Mouse (Mus musculus) Patski (cell line): ENCODE results near the gene Smarca4. TPM values are rescaled to one million over a fixed set of nuclear protein-coding genes. Genes with fewer than 3 reads are reported as not detected.
A peak's percentile ranks its signal among the peaks of the same experiment; 100 is the strongest.

Experiments used
- ATAC-seq: fragments of 100-300 bp; one replicate; pipeline ENCODE4 v1.8.0; 2021
- CTCF ChIA-PET: fragments of 350-600 bp; sonication (Branson Sonifier 250); formaldehyde crosslinking; loops from one replicate; lab custom pipeline; 2022; ENCODE audit warnings: inconsistent platforms; lab: Charles Lee
- POLR2A ChIA-PET: fragments of 350-600 bp; sonication (Branson Sonifier 250); formaldehyde crosslinking; loops from one replicate; lab custom pipeline; 2022; ENCODE audit warnings: antibody characterized with exemption, inconsistent platforms; lab: Charles Lee
- DNase-seq: peaks from one replicate; pipeline ENCODE4 v3.0.0-alpha.2; 2011; ENCODE audit warnings: low read depth, low spot score
- H3K27me3 ChIP-seq: fragments of 371-371 bp; one replicate; pipeline ENCODE4 v1.5.1; 2021
- CTCF ChIP-seq: fragments of 100-300 bp; IDR thresholded peaks from one replicate; pipeline ENCODE4 v1.5.1; 2021
- in situ Hi-C: fragments of 300-500 bp; cut with MboI; formaldehyde crosslinking; loops from 3 replicates; pipeline ENCODE4 v1.11.1; 2018; ENCODE audit warnings: low pct_unique_long_range_greater_than_20kb, mixed read lengths
- polyA plus RNA-seq: library from polyadenylated mRNA; unstranded; gene quantifications from one replicate; pipeline ENCODE4 v1.2.3, GENCODE M21; 2021

Smarca4 gene
- polyA plus RNA-seq, result 89.3 TPM

- CTCF ChIA-PET, result interaction anchor here (1.3 to 1.6 kb wide), 2 partner anchors 14 kb away, joined by 3 to 4 read pairs; no protein-coding TSS in a partner anchor
- no peak for TF ChIP-seq CTCF
- POLR2A ChIA-PET, result interaction anchor here (0.7 kb wide), 1 partner anchor 9 kb away, joined by 3 read pairs; no protein-coding TSS in a partner anchor
Observed at GRCm38 (mm10) chr9:21615617-21616231, at the start of gene Smarca4. TSS of gene Smarca4 (plus strand) at chr9:21616169.

GRCm38 (mm10) chr9:21566538-21566937, 49.4 kb upstream of the Smarca4 start:
- no peaks in the 10 kb centered on the region for H3K27me3 ChIP-seq
- ChIA-PET CTCF (interaction anchor here (1.3 to 1.9 kb wide), 2 partner anchors 11 to 194 kb away, joined by 3 read pairs; no protein-coding TSS in a partner anchor), POLR2A (no interaction called here)
- ATAC-seq (no peak), DNase-seq (no peak)
- no peak for TF ChIP-seq CTCF
- in situ Hi-C loops, result no loop called here

More at GRCm38 (mm10) chr9:21615617-21616231, at the start of gene Smarca4:
- in situ Hi-C loops, result no loop called here
- ATAC-seq (peak; percentile 82), DNase-seq (peak; percentile 91)
- no peaks in the 10 kb centered on the region for H3K27me3 ChIP-seq

- ChIA-PET POLR2A (no interaction called here), CTCF (interaction anchor here (1.9 kb wide), 1 partner anchor 194 kb away, joined by 3 read pairs; no protein-coding TSS in a partner anchor)
- no peak for DNase-seq
- ATAC-seq, result no peak
- TF ChIP-seq CTCF, result no peak
- in situ Hi-C loops, result no loop called here
- no peaks in the 10 kb centered on the region for H3K27me3 ChIP-seq
Observed at GRCm38 (mm10) chr9:21567051-21567450, 48.9 kb upstream of the Smarca4 start.

- in situ Hi-C loops, result no loop called here
- no peak for DNase-seq
- H3K27me3 ChIP-seq, result no peaks in the 10 kb centered on the region
- no peak for TF ChIP-seq CTCF
- CTCF ChIA-PET, result interaction anchor here (0.8 to 1.5 kb wide), 3 partner anchors 9 to 21 kb away, joined by 3 to 5 read pairs (median 3); no protein-coding TSS in a partner anchor
- ATAC-seq, result peak; percentile 65
- POLR2A ChIA-PET, result interaction anchor here (0.6 to 1.1 kb wide), 3 partner anchors 10 to 16 kb away, joined by 3 read pairs; no protein-coding TSS in a partner anchor
Observed at GRCm38 (mm10) chr9:21568657-21569255, 47.2 kb upstream of the Smarca4 start.

- DNase-seq (no peak), ATAC-seq (no peak)
- POLR2A ChIA-PET, result no interaction called here
- CTCF ChIA-PET, result interaction anchor here (1.0 kb wide), 1 partner anchor 26 kb away, joined by 3 read pairs; no protein-coding TSS in a partner anchor
- H3K27me3 ChIP-seq, result no peaks in the 10 kb centered on the region
- in situ Hi-C loops, result no loop called here
- no peak for TF ChIP-seq CTCF
Observed at GRCm38 (mm10) chr9:21574012-21574801, 41.8 kb upstream of the Smarca4 start.

- ATAC-seq (no peak), DNase-seq (no peak)
- no peaks in the 10 kb centered on the region for H3K27me3 ChIP-seq
- ChIA-PET POLR2A (no interaction called here), CTCF (interaction anchor here (1.0 to 1.3 kb wide), 2 partner anchors 27 to 29 kb away, joined by 3 to 4 read pairs; no protein-coding TSS in a partner anchor)
- TF ChIP-seq CTCF, result no peak
- in situ Hi-C loops, result no loop called here
Observed at GRCm38 (mm10) chr9:21575253-21575652, 40.7 kb upstream of the Smarca4 start.

GRCm38 (mm10) chr9:21576286-21576685, 39.7 kb upstream of the Smarca4 start:
- POLR2A ChIA-PET, result no interaction called here
- in situ Hi-C loops, result no loop called here
- DNase-seq, result no peak
- CTCF ChIA-PET, result interaction anchor here (1.3 kb wide), 1 partner anchor 30 kb away, joined by 4 read pairs; no protein-coding TSS in a partner anchor
- no peaks in the 10 kb centered on the region for H3K27me3 ChIP-seq
- ATAC-seq, result no peak
- no peak for TF ChIP-seq CTCF

- TF ChIP-seq CTCF, result no peak
- H3K27me3 ChIP-seq, result no peaks in the 10 kb centered on the region
- ChIA-PET POLR2A (interaction anchor here (1.3 kb wide), 2 partner anchors 8 to 10 kb away, joined by 3 read pairs; no protein-coding TSS in a partner anchor), CTCF (interaction anchor here (1.1 to 1.7 kb wide), 2 partner anchors 10 to 12 kb away, joined by 3 read pairs; no protein-coding TSS in a partner anchor)
- DNase-seq (no peak), ATAC-seq (no peak)
- in situ Hi-C loops, result no loop called here
Observed at GRCm38 (mm10) chr9:21578226-21578625, 37.7 kb upstream of the Smarca4 start.

- in situ Hi-C loops, result no loop called here
- DNase-seq, result no peak
- no peak for TF ChIP-seq CTCF
- CTCF ChIA-PET, result no interaction called here
- H3K27me3 ChIP-seq, result no peaks in the 10 kb centered on the region
- POLR2A ChIA-PET, result interaction anchor here (0.5 kb wide), 1 partner anchor 21 kb away, joined by 3 read pairs; no protein-coding TSS in a partner anchor
- ATAC-seq, result no peak
Observed at GRCm38 (mm10) chr9:21585401-21585800, 30.6 kb upstream of the Smarca4 start.
